7 mouse cellular contexts compared by ENCODE assay signal in genomic region chr14:36866966-36867700, GRCm38 (mm10).
DNase-seq lines count a peak whose midpoint lies in the region; ATAC-seq lines count a peak whose summit lies in the region.

No protein-coding gene starts in this region.

- 0 out of 2 replicates have a peak, but pooled peaks have one; percentile 41 for ATAC-seq in cerebellum, adult (ENCODE audit: insufficient number of reproducible peaks, low FRiP score, low TSS enrichment)
- peak; percentile 83 for ATAC-seq in lung, embryonic 16.5 days (ENCODE audit: low read depth)

- no peaks in the 10 kb centered on the region for H3K36me3 ChIP-seq in lung, embryonic 16.5 days (ENCODE audit: control insufficient read depth, insufficient read depth, low read length)

- H3K9me3 ChIP-seq in lung, embryonic 16.5 days (ENCODE audit: control insufficient read depth, low read length), result no peaks in the 10 kb centered on the region

- H3K27me3 ChIP-seq in lung, embryonic 16.5 days (ENCODE audit: control insufficient read depth, insufficient read depth, low read depth, low read length), result no peaks in the 10 kb centered on the region

- no peak overlapping the region for H3K27ac ChIP-seq in lung, embryonic 16.5 days (ENCODE audit: low read length)

- no peak overlapping the region for H3K4me3 ChIP-seq in lung, embryonic 16.5 days (ENCODE audit: low read length)

- peaks cover 2% of the 10 kb centered on the region for H3K4me1 ChIP-seq in lung, embryonic 16.5 days (replicated peaks; ENCODE audit: control insufficient read depth, insufficient read depth, low read length)

- no peak overlapping the region for H3K4me2 ChIP-seq in lung, embryonic 16.5 days (ENCODE audit: low read depth, low read length)

- 12% methylated on average over 6 of the region's 6 CpGs for WGBS in lung, embryonic 16.5 days

- DNase-seq in CD4-positive helper T cell, adult 2 months (ENCODE audit: low read depth, low spot score), result peak; percentile 76
- peak; percentile 61 for DNase-seq in ES-CJ7 (ENCODE audit: low read depth, low spot score)
- DNase-seq in forelimb bud, embryonic 11.5 days (ENCODE audit: low read depth, low spot score), result peak; percentile 66
- DNase-seq in kidney, postnatal 36 days, result peak; percentile 67 to 79
- DNase-seq in right cerebral cortex, postnatal 4 days, result peak; percentile 74

- H3K9ac ChIP-seq in lung, embryonic 16.5 days (ENCODE audit: low read length), result no peak overlapping the region
